Mouse (Mus musculus) midbrain, embryonic 16.5 days (tissue): Measurements from ENCODE around the gene Rbfox2. TPM values are rescaled to one million over a fixed set of nuclear protein-coding genes. Genes with fewer than 3 reads are reported as not detected.

Experiments used
- ATAC-seq: fragments of 200-750 bp; cut with Nextera tagmentation; 2 replicates; pipeline ENCODE4 v1.8.0; 2017; ENCODE audit warnings: moderate TSS enrichment
- H3K27ac ChIP-seq: fragments of 300-500 bp; sonication (generic); 2 replicates; pipeline ENCODE4 v1.5.1; 2014; ENCODE audit warnings: mild to moderate bottlenecking, low read length, mixed read lengths
- H3K27me3 ChIP-seq: fragments of 300-500 bp; sonication (generic); 2 replicates; pipeline ENCODE4 v1.6.1; 2014; ENCODE audit warnings: low read depth, low read length, mixed read lengths; ENCODE audit not compliant: control insufficient read depth, insufficient read depth
- H3K36me3 ChIP-seq: fragments of 300-500 bp; sonication (generic); 2 replicates; pipeline ENCODE4 v1.6.1; 2014; ENCODE audit warnings: mild to moderate bottlenecking, low read length, moderate library complexity, mixed read lengths; ENCODE audit not compliant: control insufficient read depth, insufficient read depth
- H3K4me1 ChIP-seq: fragments of 300-500 bp; sonication (generic); 2 replicates; pipeline ENCODE4 v1.6.1; 2014; ENCODE audit warnings: mild to moderate bottlenecking, low read length, mixed read lengths; ENCODE audit not compliant: control insufficient read depth, insufficient read depth
- H3K4me2 ChIP-seq: fragments of 300-500 bp; sonication (generic); 2 replicates; pipeline ENCODE4 v1.6.1; 2014; ENCODE audit warnings: mild to moderate bottlenecking, low read length, mixed read lengths
- H3K4me3 ChIP-seq: fragments of 300-500 bp; sonication (generic); 2 replicates; pipeline ENCODE4 v1.5.1; 2014; ENCODE audit warnings: low read depth, mild to moderate bottlenecking, low read length, moderate library complexity, mixed read lengths
- H3K9ac ChIP-seq: fragments of 300-500 bp; sonication (generic); 2 replicates; pipeline ENCODE4 v1.6.1; 2014; ENCODE audit warnings: low read depth, low read length, mixed read lengths
- H3K9me3 ChIP-seq: fragments of 300-500 bp; sonication (generic); replicated peaks from 2 replicates; pipeline ENCODE4 v1.6.1; 2014; ENCODE audit warnings: mild to moderate bottlenecking, low read length, mixed read lengths; ENCODE audit not compliant: control insufficient read depth, poor library complexity, severe bottlenecking
- WGBS: fragments of 180-500 bp; shearing (Covaris S2); extraction: QIAGEN DNeasy Blood & Tissue Kit; methylation state at CpG from one replicate; pipeline ENCODE4 v1.1.7; 2014; 5-methylcytosine and 5-hydroxymethylcytosine counted together
- polyA plus RNA-seq: library from polyadenylated mRNA; unstranded; fragments of >200 nt; fragmentation: Nextera tagmentation; extraction: Ambion mirVana; gene quantifications from 2 replicates; pipeline ENCODE4 v1.2.1, GENCODE M21; 2015

Gene Rbfox2
- polyA plus RNA-seq, 1 experiment from 2014 or later: 165 TPM

DNA sequence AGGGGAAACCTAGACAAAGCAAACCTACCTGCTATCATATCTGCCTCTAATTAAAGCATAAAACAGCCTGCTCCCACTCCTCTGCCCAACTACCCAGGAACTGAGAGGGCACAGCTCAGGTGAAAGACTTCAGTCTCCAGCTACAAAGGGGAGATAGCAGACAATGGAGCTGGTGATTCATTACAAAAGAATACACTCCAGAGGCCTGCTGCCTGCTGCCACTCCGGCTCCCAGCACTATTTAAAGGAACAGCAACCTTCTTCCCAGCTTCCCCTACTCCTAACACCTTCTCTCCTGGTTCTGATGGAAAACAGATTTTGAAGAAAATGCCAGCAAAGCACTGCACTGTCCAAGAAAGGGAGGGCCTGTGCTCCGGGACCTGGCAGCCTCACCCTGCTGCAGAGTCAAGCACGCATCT lies 156.4 kb downstream of the Rbfox2 start:
- peak overlapping the region; percentile 75 for H3K27ac ChIP-seq
- peaks cover 53% of the 10 kb centered on the region for H3K4me1 ChIP-seq
- peak overlapping the region; percentile 67 for H3K9ac ChIP-seq
- H3K9me3 ChIP-seq: no peaks in the 10 kb centered on the region
- H3K27me3 ChIP-seq: no peaks in the 10 kb centered on the region
- no peak for ATAC-seq
- H3K4me3 ChIP-seq: peak overlapping the region; percentile 62
- peak overlapping the region; percentile 67 for H3K4me2 ChIP-seq
- 10% methylated on average over 3 of the region's 3 CpGs for WGBS
- H3K36me3 ChIP-seq: no peaks in the 10 kb centered on the region

DNA sequence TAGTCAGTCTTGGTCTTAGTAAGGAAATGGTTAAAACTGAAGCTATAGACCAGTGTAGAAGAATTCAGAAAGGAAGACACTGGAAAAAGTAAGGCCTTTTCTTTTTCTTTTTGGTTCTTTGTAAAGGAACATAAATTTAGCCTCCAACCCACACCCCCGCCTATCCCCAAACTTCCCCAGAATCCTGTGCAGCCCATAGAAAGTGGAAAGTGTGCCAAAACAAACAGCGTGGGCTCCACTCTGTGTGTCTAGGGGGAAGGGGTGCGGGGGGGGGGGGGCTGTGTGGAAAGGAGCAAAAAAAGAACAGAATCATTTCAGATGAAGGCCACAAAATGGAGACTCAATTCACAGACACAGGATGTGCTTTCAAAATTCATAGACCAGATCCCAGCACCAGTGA lies 156.8 kb downstream of the Rbfox2 start:
- ATAC-seq: no peak
- Histone ChIP-seq H3K9ac (peak overlapping the region; percentile 67), H3K4me2 (peak overlapping the region; percentile 67), H3K27me3 (no peaks in the 10 kb centered on the region), H3K4me1 (peaks cover 55% of the 10 kb centered on the region), H3K4me3 (peak overlapping the region; percentile 62), H3K9me3 (no peaks in the 10 kb centered on the region), H3K36me3 (no peaks in the 10 kb centered on the region), H3K27ac (peak overlapping the region; percentile 75)
- WGBS: 21% methylated on average over 2 of the region's 3 CpGs

DNA sequence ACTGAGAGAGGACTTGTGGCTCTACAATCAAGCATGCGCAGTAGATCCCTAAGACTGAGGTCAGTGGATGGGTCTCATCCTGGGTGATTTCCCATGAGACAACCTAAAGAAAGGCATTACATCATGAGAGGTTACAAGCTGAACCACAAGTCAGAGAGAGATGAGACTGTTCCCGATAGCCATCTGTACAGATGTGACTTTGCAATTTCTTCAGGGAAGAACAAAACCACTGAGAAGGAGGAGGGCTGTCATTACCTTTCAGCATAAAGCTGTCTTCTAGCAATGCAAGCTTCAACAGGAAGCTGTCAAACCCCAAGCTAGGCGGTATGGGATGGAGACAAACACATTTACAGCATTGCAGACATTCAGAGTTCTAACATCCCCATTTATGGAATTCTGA lies 157.3 kb downstream of the Rbfox2 start:
- ATAC-seq: no peak
- peaks cover 57% of the 10 kb centered on the region for H3K4me1 ChIP-seq

DNA sequence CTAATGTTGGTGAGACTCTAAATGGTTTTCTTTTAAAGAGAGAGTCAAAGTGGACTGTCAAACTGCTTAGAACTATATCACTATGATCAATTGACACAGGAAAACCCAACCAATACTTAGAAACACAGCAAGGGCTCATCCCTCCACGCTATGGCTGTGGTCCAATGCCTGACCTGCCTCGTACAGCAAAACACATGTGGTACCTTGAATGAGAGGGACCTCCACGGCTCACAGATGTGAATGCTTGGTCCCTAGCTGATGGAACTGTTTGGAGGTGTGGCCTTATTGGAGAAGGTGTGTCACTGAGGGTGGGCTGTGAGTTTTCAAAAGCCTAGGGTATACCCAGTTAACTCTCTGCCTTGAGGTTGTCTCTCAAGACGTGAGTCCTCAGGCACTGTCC lies 159.9 kb downstream of the Rbfox2 start:
- ATAC-seq: no peak
- no peak overlapping the region for H3K27ac ChIP-seq
- WGBS: 85% methylated on average over 4 of the region's 4 CpGs
- H3K4me1 ChIP-seq: peaks cover 67% of the 10 kb centered on the region
- no peaks in the 10 kb centered on the region for H3K27me3 ChIP-seq
- no peak overlapping the region for H3K9ac ChIP-seq
- no peaks in the 10 kb centered on the region for H3K36me3 ChIP-seq
- no peak overlapping the region for H3K4me2 ChIP-seq
- H3K9me3 ChIP-seq: no peaks in the 10 kb centered on the region
- no peak overlapping the region for H3K4me3 ChIP-seq

More for the DNA sequence above, 157.3 kb downstream of the Rbfox2 start:
- Histone ChIP-seq H3K9me3 (no peaks in the 10 kb centered on the region), H3K4me2 (peak overlapping the region; percentile 67), H3K4me3 (peak overlapping the region; percentile 62), H3K36me3 (no peaks in the 10 kb centered on the region), H3K27me3 (no peaks in the 10 kb centered on the region), H3K9ac (peak overlapping the region; percentile 55; the same call in 1 of the 2 replicates), H3K27ac (peak overlapping the region; percentile 75; the same call in 1 of the 2 replicates)
- 63% methylated on average over 3 of the region's 3 CpGs for WGBS

DNA sequence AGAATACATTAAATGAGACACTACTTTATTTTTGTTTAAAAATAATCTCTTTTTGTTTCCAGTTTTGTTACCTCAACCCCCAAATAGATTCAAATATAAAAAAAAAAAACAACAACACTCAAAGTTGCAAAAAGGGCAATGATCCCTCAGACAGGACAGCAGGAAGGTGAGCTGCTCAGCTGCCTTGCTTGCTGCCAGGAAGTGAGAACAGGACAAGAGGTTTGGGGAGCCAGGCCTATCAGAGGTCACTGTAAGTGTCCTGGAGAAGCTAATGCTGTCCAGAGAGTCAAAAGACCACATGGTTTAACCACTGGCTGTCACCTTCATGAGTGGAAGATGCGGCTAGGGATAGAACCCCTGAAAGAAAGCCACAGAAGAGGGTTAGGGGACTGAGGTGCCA lies 161.8 kb downstream of the Rbfox2 start:
- H3K9me3 ChIP-seq: no peaks in the 10 kb centered on the region
- peaks cover 73% of the 10 kb centered on the region for H3K4me1 ChIP-seq
- no peaks in the 10 kb centered on the region; the same call in 1 of the 2 replicates for H3K36me3 ChIP-seq
- H3K27me3 ChIP-seq: no peaks in the 10 kb centered on the region
- no peak overlapping the region for H3K4me2 ChIP-seq
- H3K4me3 ChIP-seq: no peak overlapping the region
- no peak for ATAC-seq
- 85% methylated on average over 1 of the region's 1 CpGs for WGBS
- H3K27ac ChIP-seq: no peak overlapping the region
- no peak overlapping the region for H3K9ac ChIP-seq

DNA sequence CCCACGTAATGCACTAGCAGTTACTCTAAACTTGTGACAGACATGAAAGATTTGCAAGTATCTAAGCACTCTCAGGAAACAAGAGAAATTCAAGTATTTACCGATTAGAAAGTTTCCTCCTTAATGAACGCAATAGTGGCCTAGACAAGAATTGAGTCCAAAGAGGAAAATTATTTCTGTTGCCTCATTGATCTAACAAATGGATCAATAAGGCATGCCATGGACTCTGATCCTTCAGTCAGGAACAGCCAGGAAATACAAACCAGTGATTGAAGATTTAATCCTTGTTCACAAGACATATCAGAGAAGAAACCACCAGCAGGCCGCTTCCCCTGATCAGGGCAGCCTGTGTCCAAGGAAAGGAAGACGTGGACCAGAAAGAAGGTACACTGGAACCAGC lies 164.0 kb downstream of the Rbfox2 start:
- Histone ChIP-seq H3K36me3 (no peaks in the 10 kb centered on the region; the same call in 1 of the 2 replicates), H3K4me2 (no peak overlapping the region), H3K9me3 (no peaks in the 10 kb centered on the region), H3K9ac (no peak overlapping the region), H3K27ac (no peak overlapping the region), H3K4me1 (peaks cover 62% of the 10 kb centered on the region), H3K4me3 (no peak overlapping the region), H3K27me3 (no peaks in the 10 kb centered on the region)
- WGBS: 84% methylated on average over 5 of the region's 5 CpGs
- no peak for ATAC-seq

DNA sequence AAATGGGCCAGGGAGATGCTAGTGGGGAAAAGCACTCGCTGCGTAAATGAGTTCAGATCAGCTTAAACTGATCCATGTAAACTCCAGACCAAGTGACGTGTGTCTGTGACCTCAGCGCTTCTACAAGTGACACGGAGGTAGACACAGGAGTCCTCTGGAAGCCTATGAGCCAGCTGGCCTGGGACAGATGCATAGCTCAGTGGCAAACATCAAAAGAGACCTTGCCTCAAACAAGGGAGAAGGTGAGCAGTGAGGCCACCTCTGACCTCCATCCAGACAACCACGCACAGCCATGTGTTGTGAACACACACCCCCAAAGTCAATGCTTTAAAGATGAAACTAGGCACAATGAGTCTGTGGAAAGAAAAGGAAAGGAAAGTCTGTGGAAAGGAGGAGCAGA lies 164.5 kb downstream of the Rbfox2 start:
- Histone ChIP-seq H3K27me3 (no peaks in the 10 kb centered on the region), H3K4me2 (no peak overlapping the region), H3K4me3 (no peak overlapping the region), H3K9ac (no peak overlapping the region), H3K4me1 (peaks cover 58% of the 10 kb centered on the region), H3K36me3 (no peaks in the 10 kb centered on the region; the same call in 1 of the 2 replicates), H3K27ac (no peak overlapping the region), H3K9me3 (no peaks in the 10 kb centered on the region)
- ATAC-seq: no peak
- WGBS: 70% methylated on average over 6 of the region's 6 CpGs

DNA sequence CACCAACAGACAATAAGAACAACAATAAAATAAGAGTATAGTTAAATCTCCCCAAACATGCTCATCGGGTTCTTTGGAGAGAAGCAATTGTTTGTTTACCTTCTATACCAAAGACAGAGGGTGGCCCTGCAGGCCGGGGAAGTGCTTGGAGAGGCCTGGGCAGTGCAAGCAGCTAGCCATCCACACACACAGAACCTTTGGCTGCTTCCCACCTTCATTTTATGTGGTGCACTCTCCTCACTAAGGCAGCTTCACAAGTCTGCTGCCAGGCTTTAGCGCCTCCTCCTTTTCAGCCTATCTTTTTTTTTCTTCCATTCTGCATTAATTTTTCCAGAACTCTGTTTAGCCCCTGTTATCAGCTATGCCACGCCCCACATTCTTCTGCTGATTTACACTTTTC lies 165.1 kb downstream of the Rbfox2 start:
- Histone ChIP-seq H3K27ac (no peak overlapping the region), H3K27me3 (no peaks in the 10 kb centered on the region), H3K4me2 (no peak overlapping the region), H3K36me3 (no peaks in the 10 kb centered on the region; the same call in 1 of the 2 replicates), H3K4me1 (peaks cover 53% of the 10 kb centered on the region), H3K9ac (no peak overlapping the region), H3K4me3 (no peak overlapping the region), H3K9me3 (no peaks in the 10 kb centered on the region)
- 73% methylated on average over 4 of the region's 4 CpGs for WGBS
- ATAC-seq: no peak

DNA sequence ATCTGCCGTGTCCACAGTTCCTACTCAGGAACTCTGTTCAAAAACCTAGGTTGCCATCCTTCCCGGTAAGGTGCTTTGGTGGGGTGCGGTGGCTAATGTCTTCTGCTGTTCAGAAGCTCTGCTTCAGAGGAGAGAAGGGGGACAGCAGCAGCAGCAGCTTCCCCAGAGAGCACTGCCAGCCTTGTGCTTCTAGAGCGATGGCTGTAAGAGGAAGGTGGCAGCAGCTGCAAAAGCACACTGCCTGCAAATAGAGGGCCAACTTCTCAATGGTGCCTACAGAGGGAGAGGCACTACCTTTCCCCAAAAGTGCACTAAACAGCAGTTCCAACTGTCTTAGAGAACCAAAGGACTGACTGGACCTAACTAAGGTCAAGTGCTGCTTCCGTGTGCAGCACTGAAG lies 168.5 kb downstream of the Rbfox2 start:
- Histone ChIP-seq H3K27me3 (no peaks in the 10 kb centered on the region), H3K4me1 (peaks cover 34% of the 10 kb centered on the region), H3K9ac (no peak overlapping the region), H3K4me2 (no peak overlapping the region), H3K4me3 (no peak overlapping the region), H3K9me3 (no peaks in the 10 kb centered on the region), H3K36me3 (no peaks in the 10 kb centered on the region; the same call in 1 of the 2 replicates), H3K27ac (no peak overlapping the region)
- ATAC-seq: no peak
- WGBS: 81% methylated on average over 5 of the region's 5 CpGs
